Mouse (Mus musculus) forebrain, embryonic 12.5 days (tissue): Measurements from ENCODE around the gene Tdp1. TPM values are rescaled to one million over a fixed set of nuclear protein-coding genes. Genes with fewer than 3 reads are reported as not detected.
A peak's percentile ranks its signal among the peaks of the same experiment; 100 is the strongest.

ENCODE experiments used
- ATAC-seq: fragments of 200-750 bp; cut with Nextera tagmentation; 2 replicates; pipeline ENCODE4 v1.8.0; 2017; ENCODE audit warnings: moderate TSS enrichment; ENCODE audit not compliant: low FRiP score
- H3K27ac ChIP-seq: fragments of 300-500 bp; sonication (generic); 2 replicates; pipeline ENCODE4 v1.5.1; 2016; ENCODE audit warnings: mild to moderate bottlenecking
- H3K27me3 ChIP-seq: fragments of 300-500 bp; sonication (generic); 2 replicates; pipeline ENCODE4 v1.6.1; 2016; ENCODE audit warnings: mild to moderate bottlenecking
- H3K36me3 ChIP-seq: fragments of 300-500 bp; sonication (generic); replicated peaks from 2 replicates; pipeline ENCODE4 v1.6.1; 2016; ENCODE audit warnings: mild to moderate bottlenecking
- H3K4me1 ChIP-seq: fragments of 300-500 bp; sonication (generic); 2 replicates; pipeline ENCODE4 v1.6.1; 2016
- H3K4me2 ChIP-seq: fragments of 300-500 bp; sonication (generic); 2 replicates; pipeline ENCODE4 v1.6.1; 2016; ENCODE audit warnings: mild to moderate bottlenecking, moderate library complexity
- H3K4me3 ChIP-seq: fragments of 300-500 bp; sonication (generic); replicated peaks from 2 replicates; pipeline ENCODE4 v1.5.1; 2016; ENCODE audit warnings: mild to moderate bottlenecking
- H3K9ac ChIP-seq: fragments of 300-500 bp; sonication (generic); 2 replicates; pipeline ENCODE4 v1.6.1; 2016; ENCODE audit warnings: mild to moderate bottlenecking
- H3K9me3 ChIP-seq: fragments of 300-500 bp; sonication (generic); 2 replicates; pipeline ENCODE4 v1.6.1; 2016
- WGBS: fragments of 180-500 bp; shearing (Covaris S2); methylation state at CpG from one replicate; pipeline ENCODE4 v1.1.7; 2016; 5-methylcytosine and 5-hydroxymethylcytosine counted together
- polyA plus RNA-seq: library from polyadenylated mRNA; unstranded; fragments of >200 nt; fragmentation: Nextera tagmentation; extraction: Ambion mirVana; gene quantifications from 2 replicates; pipeline ENCODE4 v1.2.1, GENCODE M21; 2016

Gene Tdp1
- polyA plus RNA-seq, 1 experiment from 2014 or later = 84.9 TPM

- Histone ChIP-seq H3K4me3 (no peak overlapping the region), H3K36me3 (no peaks in the 10 kb centered on the region), H3K9ac (no peak overlapping the region), H3K4me2 (no peak overlapping the region), H3K27ac (no peak overlapping the region), H3K27me3 (no peaks in the 10 kb centered on the region), H3K4me1 (peaks cover 6% of the 10 kb centered on the region; the same call in 1 of the 2 replicates), H3K9me3 (no peaks in the 10 kb centered on the region)
- ATAC-seq = no peak
- 82% methylated on average over 4 of the region's 4 CpGs for WGBS
These were observed 23.3 kb upstream of the Tdp1 start for GRCm38 (mm10) chr12:99860981-99861380.

GRCm38 (mm10) chr12:99864613-99865012 is 19.7 kb upstream of the Tdp1 start:
- Histone ChIP-seq H3K9ac (no peak overlapping the region), H3K36me3 (no peaks in the 10 kb centered on the region), H3K9me3 (no peaks in the 10 kb centered on the region), H3K4me3 (no peak overlapping the region), H3K4me1 (peaks cover 5% of the 10 kb centered on the region; the same call in 1 of the 2 replicates), H3K4me2 (no peak overlapping the region), H3K27ac (no peak overlapping the region), H3K27me3 (no peaks in the 10 kb centered on the region)
- no peak for ATAC-seq

GRCm38 (mm10) chr12:99868821-99869220 is 15.5 kb upstream of the Tdp1 start:
- Histone ChIP-seq H3K4me3 (no peak overlapping the region), H3K4me1 (peaks cover 6% of the 10 kb centered on the region), H3K9ac (no peak overlapping the region), H3K9me3 (no peaks in the 10 kb centered on the region), H3K27me3 (no peaks in the 10 kb centered on the region), H3K36me3 (no peaks in the 10 kb centered on the region), H3K4me2 (no peak overlapping the region), H3K27ac (no peak overlapping the region)
- WGBS = 85% methylated on average over 1 of the region's 1 CpGs
- ATAC-seq = no peak

GRCm38 (mm10) chr12:99873443-99873842 is 10.9 kb upstream of the Tdp1 start:
- ATAC-seq = no peak
- no peaks in the 10 kb centered on the region for H3K36me3 ChIP-seq
- H3K27me3 ChIP-seq = no peaks in the 10 kb centered on the region
- peaks cover 6% of the 10 kb centered on the region for H3K4me1 ChIP-seq
- H3K4me3 ChIP-seq = no peak overlapping the region
- H3K9me3 ChIP-seq = no peaks in the 10 kb centered on the region
- WGBS = 36% methylated on average over 3 of the region's 3 CpGs
- no peak overlapping the region for H3K4me2 ChIP-seq
- no peak overlapping the region for H3K9ac ChIP-seq
- no peak overlapping the region for H3K27ac ChIP-seq

- WGBS = 82% methylated on average over 6 of the region's 6 CpGs
- no peak overlapping the region for H3K27ac ChIP-seq
- H3K4me2 ChIP-seq = no peak overlapping the region
- peaks cover 6% of the 10 kb centered on the region for H3K4me1 ChIP-seq
- H3K36me3 ChIP-seq = no peaks in the 10 kb centered on the region
- no peak overlapping the region for H3K9ac ChIP-seq
- H3K4me3 ChIP-seq = no peak overlapping the region
- no peaks in the 10 kb centered on the region for H3K27me3 ChIP-seq
- no peaks in the 10 kb centered on the region for H3K9me3 ChIP-seq
- ATAC-seq = no peak
These were observed 9.7 kb upstream of the Tdp1 start for GRCm38 (mm10) chr12:99874609-99875008.

- Histone ChIP-seq H3K9me3 (no peaks in the 10 kb centered on the region), H3K4me1 (peaks cover 35% of the 10 kb centered on the region), H3K4me2 (peak overlapping the region; percentile 87), H3K4me3 (peak overlapping the region; percentile 73), H3K27ac (peak overlapping the region; percentile 91; the same call in 1 of the 2 replicates), H3K36me3 (peaks cover 4% of the 10 kb centered on the region), H3K9ac (peak overlapping the region; percentile 89), H3K27me3 (no peaks in the 10 kb centered on the region)
- WGBS = under 1% methylated on average over 38 of the region's 38 CpGs
- ATAC-seq = peak; percentile 95
These were observed 1.2 kb upstream of the Tdp1 start for GRCm38 (mm10) chr12:99883000-99883712.

GRCm38 (mm10) chr12:99883713-99884105 is 608 bp upstream of the Tdp1 start:
- Histone ChIP-seq H3K27me3 (no peaks in the 10 kb centered on the region), H3K27ac (peak overlapping the region; percentile 91), H3K9me3 (no peaks in the 10 kb centered on the region), H3K4me1 (peaks cover 35% of the 10 kb centered on the region), H3K4me3 (peak overlapping the region; percentile 73), H3K9ac (peak overlapping the region; percentile 89), H3K4me2 (peak overlapping the region; percentile 87), H3K36me3 (peaks cover 5% of the 10 kb centered on the region)
- peak; percentile 46 for ATAC-seq
- 1% methylated on average over 11 of the region's 11 CpGs for WGBS

GRCm38 (mm10) chr12:99885282-99885901 is 1.1 kb downstream of the Tdp1 start:
- peaks cover 10% of the 10 kb centered on the region for H3K36me3 ChIP-seq
- H3K4me1 ChIP-seq = peaks cover 35% of the 10 kb centered on the region
- peak overlapping the region; percentile 89 for H3K9ac ChIP-seq
- WGBS = 28% methylated on average over 8 of the region's 8 CpGs
- H3K27ac ChIP-seq = no peak overlapping the region
- H3K4me3 ChIP-seq = peak overlapping the region; percentile 73
- no peak for ATAC-seq
- peak overlapping the region; percentile 87 for H3K4me2 ChIP-seq
- H3K27me3 ChIP-seq = no peaks in the 10 kb centered on the region
- H3K9me3 ChIP-seq = no peaks in the 10 kb centered on the region

GRCm38 (mm10) chr12:99897846-99898245 is 13.5 kb downstream of the Tdp1 start:
- Histone ChIP-seq H3K9ac (no peak overlapping the region), H3K9me3 (no peaks in the 10 kb centered on the region), H3K36me3 (peaks cover 73% of the 10 kb centered on the region), H3K27me3 (no peaks in the 10 kb centered on the region), H3K4me3 (no peak overlapping the region), H3K27ac (no peak overlapping the region), H3K4me1 (no peaks in the 10 kb centered on the region), H3K4me2 (no peak overlapping the region)
- 90% methylated on average over 4 of the region's 4 CpGs for WGBS
- ATAC-seq = no peak

- Histone ChIP-seq H3K4me1 (no peaks in the 10 kb centered on the region), H3K4me2 (no peak overlapping the region), H3K27me3 (no peaks in the 10 kb centered on the region), H3K36me3 (peaks cover 73% of the 10 kb centered on the region), H3K9ac (no peak overlapping the region), H3K27ac (no peak overlapping the region), H3K9me3 (no peaks in the 10 kb centered on the region), H3K4me3 (no peak overlapping the region)
- no peak for ATAC-seq
- WGBS = 91% methylated on average over 16 of the region's 16 CpGs
These were observed 14.0 kb downstream of the Tdp1 start for GRCm38 (mm10) chr12:99898248-99898870.

- H3K4me3 ChIP-seq = no peak overlapping the region
- no peaks in the 10 kb centered on the region for H3K4me1 ChIP-seq
- no peak overlapping the region for H3K9ac ChIP-seq
- no peaks in the 10 kb centered on the region for H3K27me3 ChIP-seq
- no peak for ATAC-seq
- WGBS = 93% methylated on average over 1 of the region's 3 CpGs
- H3K27ac ChIP-seq = no peak overlapping the region
- H3K9me3 ChIP-seq = no peaks in the 10 kb centered on the region
- H3K4me2 ChIP-seq = no peak overlapping the region
- peaks cover 72% of the 10 kb centered on the region for H3K36me3 ChIP-seq
These were observed 15.7 kb downstream of the Tdp1 start for GRCm38 (mm10) chr12:99899991-99900390.

GRCm38 (mm10) chr12:99901973-99902866 is 17.9 kb downstream of the Tdp1 start:
- no peak overlapping the region for H3K4me2 ChIP-seq
- 88% methylated on average over 8 of the region's 8 CpGs for WGBS
- no peak overlapping the region for H3K4me3 ChIP-seq
- no peaks in the 10 kb centered on the region for H3K9me3 ChIP-seq
- H3K27ac ChIP-seq = no peak overlapping the region
- ATAC-seq = no peak
- no peak overlapping the region for H3K9ac ChIP-seq
- peaks cover 72% of the 10 kb centered on the region for H3K36me3 ChIP-seq
- H3K4me1 ChIP-seq = no peaks in the 10 kb centered on the region
- no peaks in the 10 kb centered on the region for H3K27me3 ChIP-seq
